8 mouse cellular contexts compared by ENCODE assay signal in genomic region chr11:20915687-20916432, GRCm38 (mm10).
A peak's percentile ranks its signal among the peaks of the same experiment; 100 is the strongest.
DNase-seq lines count a peak whose midpoint lies in the region; ATAC-seq and TF ChIP-seq lines count a peak whose summit lies in the region.

No protein-coding gene starts in this region.

- WGBS in liver, embryonic 15.5 days (ENCODE audit: insufficient replicate concordance): 19% methylated on average over 7 of the region's 7 CpGs

- ATAC-seq in liver, embryonic 15.5 days (ENCODE audit: insufficient read depth): peak; percentile 77

- intact Hi-C loops in gastrocnemius, postnatal 14 days (cut with DNase I; ENCODE audit: low total_unique reads): loop anchor here (5.0 to 10.0 kb wide), 2 partner anchors 261 to 461 kb away; no protein-coding TSS in a partner anchor

- H3K9ac ChIP-seq in liver, embryonic 15.5 days: peak overlapping the region; percentile 58

- H3K27me3 ChIP-seq in liver, embryonic 15.5 days: no peaks in the 10 kb centered on the region

- no peaks in the 10 kb centered on the region for H3K36me3 ChIP-seq in liver, embryonic 15.5 days (replicated peaks)

- H3K4me3 ChIP-seq in layer of hippocampus, adult 2 months: no peak overlapping the region
- peak overlapping the region; percentile 12 for H3K4me3 ChIP-seq in liver, embryonic 15.5 days (replicated peaks)

- peak overlapping the region; percentile 68 for H3K27ac ChIP-seq in layer of hippocampus, adult 2 months
- H3K27ac ChIP-seq in liver, embryonic 15.5 days (replicated peaks): peak overlapping the region; percentile 98

- TF ChIP-seq CTCF in layer of hippocampus, adult 2 months (conservative IDR thresholded peaks at IDR 0.05): peak; percentile 64

- no peak for DNase-seq in layer of hippocampus, adult 2 months (ENCODE audit: low spot score in 2 of 2)
- DNase-seq in layer of hippocampus, adult 9-10 months (ENCODE audit: low spot score): no peak
- peak; percentile 33 for DNase-seq in c-Kit-positive CD71-positive TER-119-negative erythroid progenitor cells, embryonic 14.5 days (ENCODE audit: low read depth)
- DNase-seq in heart, postnatal 4 days: peak; percentile 35
- no peak for DNase-seq in gastrocnemius, postnatal 14 days
- DNase-seq in urinary bladder, adult 2 months (ENCODE audit: low spot score): no peak
- DNase-seq in T-cell, adult 2 months (ENCODE audit: low spot score): no peak

- no peaks in the 10 kb centered on the region for H3K9me3 ChIP-seq in liver, embryonic 15.5 days (replicated peaks)

- H3K4me1 ChIP-seq in liver, embryonic 15.5 days (replicated peaks): peaks cover 62% of the 10 kb centered on the region

- H3K4me2 ChIP-seq in liver, embryonic 15.5 days: peak overlapping the region; percentile 56

Comparison
In these comparisons a context has a peak if more than half of its experiments do, and no peak if none do; other contexts are left out.
1. DNase-seq: peak in c-Kit-positive CD71-positive TER-119-negative erythroid progenitor cells, embryonic 14.5 days (single experiment) and heart, postnatal 4 days (single experiment); none in layer of hippocampus, adult 2 months (0 of 2), layer of hippocampus, adult 9-10 months (single experiment), gastrocnemius, postnatal 14 days (single experiment), urinary bladder, adult 2 months (single experiment) and T-cell, adult 2 months (single experiment).